Mouse (Mus musculus) gastrocnemius, postnatal 10 days (tissue): ENCODE results near the gene Tle3. TPM values are rescaled to one million over a fixed set of nuclear protein-coding genes. Genes with fewer than 3 reads are reported as not detected.

ENCODE experiments used
- DNase-seq: peaks from one replicate; pipeline ENCODE4 v3.0.0; 2021; ENCODE audit warnings: mixed read lengths
- long read RNA-seq, 2 experiments: library from polyadenylated mRNA; stranded (forward); transcript quantifications; one replicate each; pipeline ENCODE4 v2.0.0; 2021
- total RNA-seq, 2 experiments: library from RNA; stranded (reverse); gene quantifications; 2 replicates each; pipeline ENCODE4 v1.2.3; 2021

Gene Tle3
- total RNA-seq: 10 to 100 TPM; 20.5 to 25.6 TPM
- long read RNA-seq, experiment 1, partial matches to known transcripts: 4 of 4 reads
- long read RNA-seq, experiment 1, other reads (novel, unspliced or antisense): 0 of 4 reads
- long read RNA-seq, experiment 2, partial matches to known transcripts: 1 of 3 reads
- long read RNA-seq, experiment 2, other reads (novel, unspliced or antisense): 2 of 3 reads

DNA sequence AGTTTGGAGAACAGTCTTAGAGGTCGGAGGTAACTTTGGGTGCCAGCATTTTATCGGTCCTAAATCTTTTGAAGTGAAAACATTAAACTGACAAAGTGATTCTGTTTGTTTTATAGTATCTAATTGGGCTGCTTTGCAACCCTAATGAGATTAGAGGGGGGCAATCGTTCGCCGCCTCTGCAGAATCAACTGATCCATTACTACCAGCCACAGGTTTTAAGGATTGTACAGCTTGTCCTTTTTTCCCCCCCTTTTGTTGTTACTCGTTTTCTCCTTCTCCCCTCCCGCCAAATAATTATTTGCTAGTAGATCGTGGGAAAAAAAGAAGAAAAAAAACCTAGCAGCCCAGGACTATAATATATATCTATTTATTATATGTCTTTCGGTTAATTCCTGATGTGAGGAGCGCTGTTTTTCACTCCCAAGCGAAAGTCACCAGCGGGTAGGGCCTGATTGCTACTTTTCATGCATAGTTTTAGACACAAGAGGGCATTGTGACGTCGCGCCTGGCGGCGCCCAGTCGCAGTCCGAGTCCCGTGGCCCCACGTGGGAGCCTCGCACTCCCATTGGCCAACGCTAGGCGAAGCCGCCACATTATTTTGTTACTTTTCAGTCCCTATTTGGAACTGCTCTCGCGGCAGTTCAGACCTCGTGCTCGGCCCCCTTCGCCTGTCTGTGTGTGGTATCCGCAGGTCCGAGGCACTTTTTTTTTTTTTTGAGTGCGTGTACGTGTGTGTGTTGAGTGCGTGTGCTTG lies at the start of gene Tle3:
Gene Tle3 (plus strand): TSS at position 612 of the 755 bp plus-strand sequence.
- DNase-seq: peak; percentile 99

DNA sequence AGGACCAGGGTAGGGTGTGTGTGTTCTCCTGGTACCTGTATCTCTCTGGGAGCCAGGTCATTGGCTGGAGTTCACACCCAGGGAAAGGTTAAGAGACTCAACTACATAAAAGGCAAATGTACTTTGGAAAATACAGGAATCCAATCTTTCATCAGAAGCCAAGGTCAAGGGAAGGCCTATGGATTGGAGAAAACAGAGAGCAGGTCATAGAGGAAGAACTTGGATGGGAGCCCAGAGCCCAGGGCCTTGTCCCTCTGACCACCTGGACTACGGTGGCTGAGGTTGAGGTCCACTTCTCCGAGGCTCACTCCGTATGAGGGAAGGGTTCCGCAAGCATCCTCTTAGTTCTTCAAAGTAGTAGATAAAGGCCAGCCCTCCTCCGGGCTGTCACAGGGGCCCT lies 48.9 kb upstream of the Tle3 start:
- no peak for DNase-seq

DNA sequence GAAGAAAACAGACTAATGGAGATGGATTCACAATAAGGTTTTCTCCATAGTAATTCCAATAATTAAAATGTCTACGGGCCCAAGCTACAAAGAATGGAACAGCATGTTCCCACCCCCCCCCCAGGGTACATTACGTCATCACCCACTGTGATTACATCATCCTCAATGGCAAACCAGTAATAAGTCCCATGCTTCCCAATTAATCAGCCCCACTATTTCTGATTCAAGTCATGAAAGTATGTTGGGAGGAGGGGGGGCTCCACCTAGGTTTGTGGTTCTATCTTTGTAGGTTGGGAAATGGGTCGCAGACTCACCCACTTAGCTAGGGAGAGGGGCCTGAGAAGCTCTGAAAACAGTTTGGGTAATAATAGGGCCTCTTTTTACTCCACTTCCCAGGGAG lies 48.3 kb upstream of the Tle3 start:
- no peak for DNase-seq

DNA sequence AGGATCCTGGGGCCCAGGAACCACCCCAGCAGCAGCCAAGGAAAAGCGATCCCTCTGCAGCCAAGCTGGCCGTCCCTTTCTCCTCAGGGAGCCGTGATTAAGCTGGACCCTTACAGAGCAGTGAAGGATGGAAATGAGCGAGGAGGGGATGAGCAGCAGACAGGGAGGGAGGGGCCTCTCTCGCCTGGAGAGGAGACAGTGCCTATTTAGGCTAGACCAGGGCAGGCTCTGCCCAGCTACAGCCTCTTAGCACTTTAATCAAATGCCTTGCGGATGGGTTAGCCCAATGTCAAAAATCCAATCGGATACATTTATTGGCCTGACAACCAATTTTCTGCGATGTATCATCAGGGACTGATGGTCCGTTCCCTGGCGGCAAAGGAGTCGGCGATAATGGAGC lies 47.8 kb upstream of the Tle3 start:
- no peak for DNase-seq

DNA sequence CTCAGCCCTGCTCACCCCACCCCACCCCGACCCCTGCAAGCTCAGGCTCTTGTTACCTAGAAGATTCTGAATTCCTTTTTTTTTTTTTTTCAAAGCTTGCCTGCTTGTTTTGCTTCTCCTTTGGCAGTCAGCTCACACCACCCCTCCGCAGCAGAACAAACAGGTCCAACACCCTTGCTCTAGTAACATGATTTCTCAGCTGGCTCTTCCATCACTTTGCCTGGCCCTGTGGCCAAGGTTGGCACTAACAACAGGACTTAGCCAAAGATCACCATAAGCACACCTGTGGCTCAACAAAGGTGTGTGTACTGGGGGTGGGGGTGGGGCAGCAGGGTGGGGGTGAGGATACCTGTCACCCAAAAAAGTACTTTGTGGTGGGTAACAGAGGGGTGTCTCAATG lies 47.2 kb upstream of the Tle3 start:
- no peak for DNase-seq

DNA sequence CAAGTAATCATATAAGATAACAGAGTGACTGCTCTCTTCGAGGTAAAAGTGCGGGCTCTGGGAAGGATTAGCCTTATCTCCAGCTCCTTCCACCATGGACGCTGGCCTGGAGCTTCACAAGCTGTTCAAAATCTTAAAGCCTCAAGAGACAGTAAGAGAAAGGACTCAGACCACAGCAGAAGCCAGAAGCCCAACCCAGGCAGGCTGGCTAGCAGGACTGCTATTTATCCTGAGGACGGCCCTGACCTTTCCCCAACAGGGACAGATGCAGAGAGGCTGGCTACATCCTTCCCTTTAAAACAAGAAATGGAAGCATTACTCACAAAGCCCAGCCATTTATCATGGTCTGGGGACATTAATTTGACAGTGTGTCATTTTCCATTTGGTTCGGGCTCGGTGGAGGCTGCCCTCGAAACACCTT lies 46.2 kb upstream of the Tle3 start:
- DNase-seq: no peak

DNA sequence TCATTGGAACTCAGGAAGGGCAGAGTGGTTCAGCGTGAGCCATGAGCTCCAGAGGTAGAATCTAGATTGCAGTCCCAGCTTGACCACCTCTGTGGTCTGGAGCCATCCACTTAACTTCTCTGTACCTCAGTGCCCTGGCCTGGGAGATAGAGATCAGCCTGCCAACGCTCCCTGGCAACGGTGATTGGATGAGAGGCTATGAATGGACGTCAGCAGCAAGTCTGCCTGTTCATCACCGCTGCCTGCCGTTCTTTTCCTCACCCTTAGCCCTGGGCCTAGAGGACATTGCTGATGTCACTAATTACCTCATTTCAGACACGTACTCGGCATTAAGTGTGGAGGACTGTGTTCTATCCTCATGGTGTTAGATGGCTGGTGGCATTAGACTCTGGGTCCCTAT lies 45.2 kb upstream of the Tle3 start:
- DNase-seq: no peak

DNA sequence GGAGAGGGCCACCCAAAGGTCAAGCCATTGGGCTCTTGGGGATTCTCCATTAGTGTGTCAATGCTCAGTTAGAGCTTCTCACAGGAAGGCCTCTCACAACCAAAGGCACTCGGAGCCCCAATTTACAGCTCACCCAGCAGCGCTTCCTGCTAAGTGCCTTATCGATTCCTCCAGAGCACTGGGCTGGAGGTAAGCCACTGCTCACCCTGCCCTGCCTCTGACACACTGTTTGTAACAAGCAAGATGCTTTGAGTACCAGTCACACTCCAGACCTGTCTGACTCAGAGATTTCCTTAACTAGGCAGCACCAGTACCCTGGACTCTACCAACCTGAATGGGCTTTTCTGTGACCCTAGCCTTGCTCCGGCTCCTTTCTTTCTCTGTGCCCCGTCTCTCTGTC lies 44.0 kb upstream of the Tle3 start:
- DNase-seq: no peak

DNA sequence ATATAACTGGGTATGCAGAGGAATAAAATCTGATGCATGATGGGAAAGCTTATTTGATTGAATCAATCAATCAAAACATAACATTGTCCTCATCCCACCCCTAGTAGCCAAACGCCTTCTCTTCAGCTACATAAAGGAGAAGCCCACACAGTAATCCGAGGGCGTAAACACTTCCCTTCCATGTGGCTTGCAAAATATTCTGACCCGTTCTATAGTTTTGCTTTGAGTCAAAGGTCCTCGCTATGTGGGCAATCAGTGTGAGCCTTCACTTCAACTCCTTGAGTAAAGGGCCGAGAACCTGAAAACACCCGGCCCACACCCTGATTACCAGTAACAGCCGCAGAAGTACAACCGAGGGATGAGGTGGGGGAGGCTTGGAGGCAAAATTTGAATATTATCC lies 41.4 kb upstream of the Tle3 start:
- no peak for DNase-seq

DNA sequence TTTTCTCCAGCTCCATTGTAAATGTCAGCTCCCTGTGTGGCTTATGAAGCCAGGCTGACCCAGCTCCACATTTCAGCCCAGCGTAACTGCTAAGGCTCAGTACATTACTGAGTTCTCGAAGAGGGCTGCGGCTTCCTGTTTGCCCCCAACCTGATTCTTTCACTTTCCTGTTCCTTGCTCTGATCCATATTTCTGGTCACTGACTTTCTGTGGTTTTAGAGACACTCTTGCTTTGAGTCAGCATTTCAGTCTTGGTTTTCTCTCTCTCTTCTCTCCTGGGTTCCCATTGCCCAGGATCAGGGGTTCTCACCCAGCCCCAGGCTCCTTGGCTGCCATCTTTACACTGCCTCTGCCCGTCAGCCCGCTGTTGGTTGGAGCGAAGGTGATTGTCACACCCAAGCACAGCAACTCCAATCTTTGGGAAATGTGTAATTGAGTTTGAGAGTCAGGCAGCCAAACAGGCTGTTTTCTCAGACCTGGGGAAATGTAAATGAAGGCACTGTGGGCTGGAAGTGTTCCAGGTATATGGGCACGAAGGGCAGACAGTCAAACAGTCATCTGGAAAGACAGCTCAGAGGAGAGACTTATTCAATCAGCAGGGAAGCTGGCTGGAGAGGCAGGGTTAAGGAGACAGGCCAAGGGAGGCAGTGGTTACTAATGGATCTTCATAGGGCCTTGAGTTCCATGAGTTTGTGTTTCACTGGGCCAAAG lies 39.8 kb upstream of the Tle3 start:
- no peak for DNase-seq

DNA sequence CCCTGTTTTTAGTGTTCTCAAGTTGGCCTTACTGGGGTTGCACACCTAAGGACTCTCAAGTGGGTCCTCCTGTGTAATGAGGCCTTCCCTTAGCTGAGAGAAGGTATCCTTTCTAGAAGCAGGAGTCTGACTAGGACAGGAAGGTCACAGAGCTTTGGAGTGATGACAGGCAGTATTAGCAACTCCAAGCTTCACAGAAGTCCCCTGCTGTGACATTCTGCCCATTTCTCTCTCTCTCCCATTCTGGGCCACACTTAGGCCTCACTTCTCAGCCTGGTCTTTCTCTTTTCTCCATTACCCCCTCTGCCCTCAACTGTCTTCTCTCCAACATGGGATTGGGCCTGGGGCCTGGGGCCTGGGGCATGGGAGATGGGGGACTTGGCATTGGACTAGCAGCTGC lies 36.0 kb upstream of the Tle3 start:
- DNase-seq: no peak

DNA sequence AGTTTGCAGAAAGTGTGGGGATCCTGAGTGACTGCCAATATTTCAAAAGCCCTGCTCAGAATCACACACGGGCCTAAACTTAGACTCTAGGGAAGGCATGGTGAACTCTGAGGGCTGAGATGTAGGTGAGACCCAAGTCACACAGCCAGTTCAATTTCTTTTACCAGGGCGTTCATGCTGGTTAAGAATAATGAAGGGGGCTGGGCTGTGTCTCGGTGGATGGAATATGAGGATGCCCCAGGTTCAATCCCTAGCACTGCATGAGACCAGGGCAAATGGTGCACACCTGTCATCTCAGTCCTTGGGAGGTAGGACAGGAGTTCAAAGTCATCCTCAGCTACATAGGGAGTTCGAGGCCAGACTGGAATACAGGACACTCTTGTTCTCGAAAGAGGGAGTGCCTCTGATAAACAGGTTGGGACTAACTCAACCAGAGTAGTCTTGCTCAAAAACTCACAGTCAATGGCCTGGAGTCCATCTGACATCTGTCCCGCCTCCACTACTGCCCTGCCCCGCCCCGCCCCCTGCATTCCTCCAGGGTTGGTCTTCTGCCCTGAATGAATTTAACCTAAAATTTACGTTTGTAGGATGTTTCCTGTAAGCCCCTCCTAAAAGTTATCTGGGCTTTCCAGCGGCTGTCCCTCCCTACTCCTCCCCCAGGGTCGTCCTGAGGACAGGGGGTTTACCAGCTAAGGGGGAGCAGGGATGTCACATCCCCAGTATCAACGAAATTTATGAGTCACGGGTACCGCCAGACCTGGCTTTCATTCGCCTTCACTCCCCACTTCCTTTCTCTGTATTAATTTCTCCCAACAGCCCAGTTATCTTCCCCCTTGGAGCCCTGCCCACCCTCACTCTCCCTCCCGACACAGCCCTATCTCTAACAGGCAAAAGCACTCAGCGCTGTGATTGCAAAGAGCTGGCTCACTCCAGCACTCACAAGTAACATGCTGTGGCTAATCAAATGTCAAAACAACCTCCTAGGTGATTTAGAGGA lies 35.3 kb upstream of the Tle3 start:
- DNase-seq: no peak

DNA sequence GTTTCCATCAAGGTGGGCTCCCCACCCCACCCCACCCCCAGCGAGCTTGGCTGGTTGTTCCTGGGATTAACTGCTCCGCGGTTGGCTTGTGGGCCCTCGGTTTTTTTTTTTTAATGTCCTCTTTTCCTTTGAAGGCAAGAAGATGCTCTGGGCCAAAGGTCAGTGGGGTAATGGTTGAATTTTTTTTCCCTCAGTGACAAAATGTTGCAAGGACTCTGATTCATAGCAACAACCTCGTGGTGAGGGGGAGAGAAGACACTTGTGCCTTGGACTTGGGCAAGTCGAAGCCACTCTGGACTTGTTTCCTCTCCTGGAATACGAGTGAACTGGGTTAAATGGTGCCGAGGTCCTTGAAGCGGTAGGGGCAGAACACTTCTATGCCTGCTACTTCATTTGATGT lies 34.5 kb upstream of the Tle3 start:
- no peak for DNase-seq

DNA sequence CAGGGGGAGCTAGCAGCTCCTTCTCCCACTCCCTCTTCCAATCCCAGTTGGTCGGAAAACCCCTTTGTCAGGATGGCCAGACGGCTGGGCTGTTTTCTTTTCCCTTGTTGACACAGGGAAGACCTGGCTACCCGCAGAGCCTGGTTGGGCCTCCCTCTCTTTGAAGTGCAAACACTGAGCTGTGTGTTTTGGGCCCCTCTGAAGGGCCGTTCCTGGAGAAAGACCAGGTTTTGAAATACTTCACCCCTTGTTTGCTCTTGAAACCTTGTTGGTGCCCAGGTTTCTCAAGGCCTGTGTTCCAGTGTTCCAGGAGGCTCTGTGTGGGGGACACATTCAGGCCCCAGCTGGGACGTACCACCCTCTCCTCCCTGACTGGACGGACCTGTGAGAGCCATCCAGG lies 32.9 kb upstream of the Tle3 start:
- DNase-seq: no peak

DNA sequence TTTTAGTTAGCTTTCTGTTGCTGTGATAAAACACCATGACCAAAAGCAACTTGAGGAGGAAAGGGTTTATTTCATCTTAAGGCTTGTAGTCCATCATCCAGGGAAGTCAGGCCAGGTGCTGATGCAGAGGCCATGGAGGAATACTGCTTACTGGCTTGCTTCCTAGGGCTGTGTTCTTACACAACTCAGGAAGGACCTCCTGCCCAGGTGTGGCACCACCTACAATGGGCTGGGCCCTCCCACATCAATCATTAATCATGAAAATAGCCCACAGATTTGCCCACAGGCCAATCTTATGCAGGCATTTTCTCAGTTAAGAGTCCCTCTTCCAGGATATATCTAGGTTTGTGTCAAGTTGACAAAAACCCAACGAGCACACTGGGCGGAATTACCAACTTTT lies 31.8 kb upstream of the Tle3 start:
- no peak for DNase-seq

DNA sequence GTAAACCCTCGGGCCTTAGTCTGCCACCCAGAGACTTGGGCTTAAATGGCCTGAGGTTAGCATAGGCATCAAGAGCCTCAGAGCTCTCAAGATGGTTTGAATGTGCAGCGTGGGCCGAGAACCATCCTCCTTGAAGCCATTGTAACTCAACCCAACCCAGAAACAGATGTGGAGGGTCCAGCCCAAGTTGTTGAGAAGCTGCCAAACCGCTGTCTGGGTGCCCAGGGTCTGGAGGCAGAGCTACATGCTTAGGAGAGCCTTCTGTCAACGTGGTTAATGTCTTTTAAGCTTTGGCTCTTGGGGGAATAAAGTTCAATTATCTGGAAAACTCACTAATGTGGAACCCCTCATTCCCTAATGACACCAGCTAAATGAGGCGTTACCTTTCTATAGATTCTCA lies 29.9 kb upstream of the Tle3 start:
- no peak for DNase-seq

DNA sequence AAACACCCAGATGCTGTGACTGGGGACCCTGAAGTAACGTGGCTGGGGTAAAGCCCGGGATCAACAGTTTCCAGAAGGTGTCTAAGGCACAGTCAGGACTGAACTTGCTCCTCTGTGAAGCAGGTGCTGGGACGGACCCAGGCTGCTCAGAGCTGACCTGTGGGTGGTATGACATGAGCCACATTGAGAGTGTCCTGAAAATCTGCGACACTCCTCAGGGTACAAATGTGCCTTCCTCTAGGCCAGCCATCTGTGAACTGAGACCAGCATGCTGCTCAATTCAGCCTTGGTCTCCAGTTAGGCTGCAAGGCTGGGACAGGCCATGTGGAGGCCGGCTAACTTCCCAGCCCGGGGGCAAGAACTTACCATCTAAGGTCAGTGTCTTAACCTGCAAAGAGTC lies 27.5 kb upstream of the Tle3 start:
- DNase-seq: no peak

DNA sequence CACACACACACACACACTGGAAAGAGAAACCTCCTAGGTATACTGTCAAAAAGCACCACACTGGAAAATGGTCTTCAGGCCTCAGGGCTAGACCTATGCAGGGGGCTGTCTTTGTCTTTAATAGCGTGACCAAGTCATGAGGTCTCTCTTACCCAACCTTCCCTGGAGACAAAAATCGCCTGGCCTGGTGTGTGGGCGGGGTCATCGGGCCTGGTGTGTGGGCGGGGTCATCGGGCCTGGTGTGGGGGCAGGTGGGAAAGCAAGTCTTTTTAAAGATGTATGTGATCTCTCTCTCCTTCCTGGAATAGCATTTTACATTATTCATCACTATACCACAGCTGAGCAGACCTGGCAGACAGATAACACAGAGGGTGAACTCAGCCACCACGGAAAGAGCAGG lies 25.2 kb upstream of the Tle3 start:
- DNase-seq: no peak

DNA sequence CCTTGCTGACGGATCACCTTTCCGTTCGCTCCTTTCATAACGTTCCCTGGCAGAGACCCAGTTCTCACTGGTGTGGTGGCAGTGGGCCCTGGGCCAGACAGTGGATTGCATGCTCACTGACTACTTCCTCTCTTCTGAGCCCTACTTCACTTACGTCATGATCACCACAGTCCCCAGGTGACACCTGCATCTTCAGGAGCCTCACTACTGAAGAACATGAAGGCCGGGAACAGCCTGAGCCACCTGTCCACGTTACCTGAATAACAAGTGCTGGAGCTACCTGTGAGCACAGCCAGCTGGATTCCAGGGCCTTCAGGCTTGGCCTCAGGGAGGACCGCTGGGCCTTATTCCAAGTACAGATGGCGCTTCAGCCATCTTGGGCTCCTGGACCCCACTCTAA lies 24.1 kb upstream of the Tle3 start:
- no peak for DNase-seq

DNA sequence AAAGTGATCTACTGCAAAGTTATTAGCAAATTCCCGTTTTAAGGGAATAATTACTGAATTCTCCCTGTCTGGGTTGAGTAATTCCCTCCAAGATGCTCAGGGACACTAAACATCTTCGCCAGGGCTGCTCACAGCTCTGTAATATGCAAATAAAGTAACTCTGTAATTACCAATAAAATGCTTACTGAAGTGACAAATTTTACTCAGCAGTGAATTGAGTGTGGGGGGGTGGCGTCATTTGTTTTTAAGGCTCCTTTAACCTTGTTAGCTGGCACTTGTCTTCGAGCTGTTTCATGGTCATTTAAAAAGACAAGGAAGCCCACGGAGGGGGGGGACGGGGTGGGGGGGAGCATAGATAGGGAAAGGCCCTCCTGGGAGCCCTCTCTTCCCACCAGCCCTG lies 23.6 kb upstream of the Tle3 start:
- no peak for DNase-seq

DNA sequence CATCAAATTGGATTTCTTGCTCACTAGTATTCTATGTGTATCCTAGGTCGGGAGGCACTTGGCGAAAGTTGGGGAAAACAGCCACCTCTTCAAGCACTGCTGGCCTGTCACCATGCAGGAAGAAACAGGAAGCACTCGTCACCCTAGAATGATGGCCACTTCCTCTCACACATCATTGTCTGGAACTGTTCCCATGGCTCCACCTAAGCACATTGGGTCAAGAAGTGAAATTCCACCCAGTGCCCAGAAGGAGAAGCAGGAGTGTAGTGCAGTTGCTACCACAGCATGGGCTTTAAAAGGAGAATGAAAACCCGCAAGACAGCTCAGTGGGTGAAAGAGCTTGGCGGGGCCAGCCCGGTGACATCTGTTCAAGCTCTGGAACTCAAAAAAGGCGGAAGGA lies 22.5 kb upstream of the Tle3 start:
- no peak for DNase-seq

DNA sequence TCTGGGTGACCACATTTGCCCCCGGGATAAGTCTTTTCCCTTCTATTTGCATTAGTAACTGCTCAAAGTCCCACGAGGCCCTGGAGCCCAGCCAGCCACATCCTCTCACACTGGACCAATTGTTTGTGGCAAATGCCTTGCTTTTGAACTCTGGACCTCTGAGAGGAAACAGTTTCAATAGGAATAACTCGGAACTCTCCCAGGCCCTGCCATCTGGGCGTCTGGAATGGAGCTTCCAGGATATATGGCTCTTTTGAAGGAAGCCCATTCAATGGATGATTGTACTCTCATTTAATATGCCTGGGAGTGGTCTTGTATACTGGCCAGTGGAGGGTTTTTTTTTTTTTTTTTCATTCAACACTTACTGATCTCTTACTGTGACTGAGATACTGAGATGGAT lies 21.0 kb upstream of the Tle3 start:
- peak; percentile 50 for DNase-seq

DNA sequence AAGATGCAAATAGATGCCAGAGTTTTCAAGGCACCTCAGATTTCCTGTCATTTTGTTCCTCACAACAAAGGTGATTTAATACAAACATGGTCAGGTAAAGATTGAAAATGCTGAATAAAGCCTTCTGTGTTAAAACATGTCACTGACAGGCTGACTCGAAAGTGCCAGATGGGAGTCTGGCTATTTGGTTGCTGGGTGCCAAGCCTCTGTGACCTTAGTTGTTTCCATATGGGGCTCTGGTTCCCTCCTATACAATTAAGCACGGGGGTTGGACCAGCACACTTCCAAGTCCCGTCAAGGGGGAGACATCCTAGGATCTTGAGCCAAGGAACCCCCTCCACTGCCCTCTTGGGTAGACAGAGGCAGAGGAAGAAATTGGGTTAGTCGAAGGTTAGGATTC lies 13.2 kb upstream of the Tle3 start:
- no peak for DNase-seq
